Mouse (Mus musculus) intestine, embryonic 15.5 days (tissue): ENCODE data around the gene Cav3. TPM values are rescaled to one million over a fixed set of nuclear protein-coding genes. Genes with fewer than 3 reads are reported as not detected.
A peak's percentile ranks its signal among the peaks of the same experiment; 100 is the strongest.

Experiments
- ATAC-seq: fragments of 200-750 bp; cut with Nextera tagmentation; 2 replicates; pipeline ENCODE4 v1.8.0; 2017; ENCODE audit warnings: moderate TSS enrichment, moderate library complexity
- H3K27ac ChIP-seq: fragments of 300-500 bp; sonication (generic); 2 replicates; pipeline ENCODE4 v1.5.1; 2015; ENCODE audit warnings: mild to moderate bottlenecking, inconsistent platforms
- H3K27me3 ChIP-seq: fragments of 300-500 bp; sonication (generic); replicated peaks from 2 replicates; pipeline ENCODE4 v1.6.1; 2015; ENCODE audit warnings: inconsistent platforms
- H3K36me3 ChIP-seq: fragments of 300-500 bp; sonication (generic); 2 replicates; pipeline ENCODE4 v1.6.1; 2015; ENCODE audit warnings: inconsistent platforms
- H3K4me1 ChIP-seq: fragments of 300-500 bp; sonication (generic); replicated peaks from 2 replicates; pipeline ENCODE4 v1.6.1; 2015; ENCODE audit warnings: inconsistent platforms
- H3K4me2 ChIP-seq: fragments of 300-500 bp; sonication (generic); replicated peaks from 2 replicates; pipeline ENCODE4 v1.6.1; 2015; ENCODE audit warnings: mild to moderate bottlenecking, inconsistent platforms
- H3K4me3 ChIP-seq: fragments of 300-500 bp; sonication (generic); replicated peaks from 2 replicates; pipeline ENCODE4 v1.5.1; 2015; ENCODE audit warnings: inconsistent platforms
- H3K9ac ChIP-seq: fragments of 300-500 bp; sonication (generic); 2 replicates; pipeline ENCODE4 v1.6.1; 2015; ENCODE audit warnings: inconsistent platforms
- H3K9me3 ChIP-seq: fragments of 300-500 bp; sonication (generic); 2 replicates; pipeline ENCODE4 v1.6.1; 2016; ENCODE audit warnings: inconsistent platforms
- WGBS: fragments of 180-500 bp; shearing (Covaris S2); methylation state at CpG from one replicate; pipeline ENCODE4 v1.1.7; 2015; 5-methylcytosine and 5-hydroxymethylcytosine counted together
- polyA plus RNA-seq: library from polyadenylated mRNA; unstranded; fragments of >200 nt; fragmentation: Nextera tagmentation; extraction: Ambion mirVana; gene quantifications from 2 replicates; pipeline ENCODE4 v1.2.1, GENCODE M21; 2015

Gene Cav3
- polyA plus RNA-seq, result 1.1 and 1.4 TPM in 2 replicates

- Histone ChIP-seq H3K4me3 (no peak within 1 kb of the TSS), H3K27ac (no peak within 1 kb of the TSS), H3K27me3 (no peaks in the 10 kb centered on the region), H3K36me3 (no peaks in the 10 kb centered on the region), H3K9me3 (no peaks in the 10 kb centered on the region), H3K9ac (no peak within 1 kb of the TSS), H3K4me2 (0 out of 2 replicates have a peak within 1 kb of the TSS, but pooled peaks have one; percentile 12), H3K4me1 (no peaks in the 10 kb centered on the region)
- ATAC-seq, result peak; percentile 58
- 45% methylated on average over 12 of the region's 12 CpGs for WGBS
These were observed at the start of gene Cav3 for GRCm38 (mm10) chr6:112459341-112459749. Cav3 (plus strand) TSS chr6:112459505.

GRCm38 (mm10) chr6:112419333-112419732 is 40.0 kb upstream of the Cav3 start:
- H3K9ac ChIP-seq, result no peak overlapping the region
- H3K4me2 ChIP-seq, result no peak overlapping the region
- no peak for ATAC-seq
- H3K27me3 ChIP-seq, result no peaks in the 10 kb centered on the region
- no peaks in the 10 kb centered on the region for H3K36me3 ChIP-seq
- no peaks in the 10 kb centered on the region for H3K9me3 ChIP-seq
- no peak overlapping the region for H3K4me3 ChIP-seq
- 80% methylated on average over 9 of the region's 9 CpGs for WGBS
- H3K27ac ChIP-seq, result no peak overlapping the region
- H3K4me1 ChIP-seq, result no peaks in the 10 kb centered on the region

- Histone ChIP-seq H3K27ac (no peak overlapping the region), H3K4me2 (no peak overlapping the region), H3K36me3 (no peaks in the 10 kb centered on the region), H3K9ac (no peak overlapping the region), H3K27me3 (no peaks in the 10 kb centered on the region), H3K4me1 (no peaks in the 10 kb centered on the region), H3K9me3 (no peaks in the 10 kb centered on the region), H3K4me3 (no peak overlapping the region)
- WGBS, result 95% methylated on average over 1 of the region's 1 CpGs
- no peak for ATAC-seq
These were observed 38.4 kb upstream of the Cav3 start for GRCm38 (mm10) chr6:112420883-112421282.

GRCm38 (mm10) chr6:112423746-112424501 is 35.4 kb upstream of the Cav3 start:
- no peak overlapping the region for H3K4me2 ChIP-seq
- H3K4me3 ChIP-seq, result no peak overlapping the region
- H3K27ac ChIP-seq, result no peak overlapping the region
- H3K9me3 ChIP-seq, result no peaks in the 10 kb centered on the region
- ATAC-seq, result no peak
- H3K27me3 ChIP-seq, result no peaks in the 10 kb centered on the region
- H3K9ac ChIP-seq, result no peak overlapping the region
- H3K36me3 ChIP-seq, result no peaks in the 10 kb centered on the region
- no peaks in the 10 kb centered on the region for H3K4me1 ChIP-seq
- WGBS, result 65% methylated on average over 8 of the region's 8 CpGs

GRCm38 (mm10) chr6:112426018-112426732 is 33.1 kb upstream of the Cav3 start:
- Histone ChIP-seq H3K36me3 (no peaks in the 10 kb centered on the region), H3K27ac (no peak overlapping the region), H3K4me3 (no peak overlapping the region), H3K4me2 (no peak overlapping the region), H3K4me1 (no peaks in the 10 kb centered on the region), H3K9me3 (no peaks in the 10 kb centered on the region), H3K27me3 (no peaks in the 10 kb centered on the region), H3K9ac (no peak overlapping the region)
- ATAC-seq, result no peak
- 66% methylated on average over 6 of the region's 6 CpGs for WGBS

- no peaks in the 10 kb centered on the region for H3K9me3 ChIP-seq
- no peaks in the 10 kb centered on the region for H3K27me3 ChIP-seq
- H3K9ac ChIP-seq, result no peak overlapping the region
- no peak overlapping the region for H3K4me3 ChIP-seq
- WGBS, result 81% methylated on average over 3 of the region's 3 CpGs
- no peaks in the 10 kb centered on the region for H3K4me1 ChIP-seq
- no peak for ATAC-seq
- H3K27ac ChIP-seq, result no peak overlapping the region
- no peaks in the 10 kb centered on the region for H3K36me3 ChIP-seq
- no peak overlapping the region for H3K4me2 ChIP-seq
These were observed 13.6 kb upstream of the Cav3 start for GRCm38 (mm10) chr6:112445675-112446074.

- 93% methylated on average over 5 of the region's 5 CpGs for WGBS
- ATAC-seq, result no peak
- Histone ChIP-seq H3K9ac (no peak overlapping the region), H3K36me3 (no peaks in the 10 kb centered on the region), H3K27me3 (no peaks in the 10 kb centered on the region), H3K4me1 (no peaks in the 10 kb centered on the region), H3K27ac (no peak overlapping the region), H3K4me3 (no peak overlapping the region), H3K4me2 (no peak overlapping the region), H3K9me3 (no peaks in the 10 kb centered on the region)
These were observed 2.2 kb downstream of the Cav3 start for GRCm38 (mm10) chr6:112461459-112461858.

GRCm38 (mm10) chr6:112463331-112463730 is 4.0 kb downstream of the Cav3 start:
- no peak overlapping the region for H3K4me2 ChIP-seq
- ATAC-seq, result no peak
- no peaks in the 10 kb centered on the region for H3K36me3 ChIP-seq
- H3K27me3 ChIP-seq, result no peaks in the 10 kb centered on the region
- H3K4me1 ChIP-seq, result no peaks in the 10 kb centered on the region
- H3K9ac ChIP-seq, result no peak overlapping the region
- no peaks in the 10 kb centered on the region for H3K9me3 ChIP-seq
- no peak overlapping the region for H3K4me3 ChIP-seq
- H3K27ac ChIP-seq, result no peak overlapping the region
- 85% methylated on average over 6 of the region's 6 CpGs for WGBS

- no peak overlapping the region for H3K4me2 ChIP-seq
- ATAC-seq, result no peak
- H3K4me1 ChIP-seq, result no peaks in the 10 kb centered on the region
- no peaks in the 10 kb centered on the region for H3K9me3 ChIP-seq
- H3K4me3 ChIP-seq, result no peak overlapping the region
- H3K9ac ChIP-seq, result no peak overlapping the region
- 76% methylated on average over 3 of the region's 3 CpGs for WGBS
- no peak overlapping the region for H3K27ac ChIP-seq
- no peaks in the 10 kb centered on the region for H3K36me3 ChIP-seq
- no peaks in the 10 kb centered on the region for H3K27me3 ChIP-seq
These were observed 6.1 kb downstream of the Cav3 start for GRCm38 (mm10) chr6:112465441-112465840.

GRCm38 (mm10) chr6:112466001-112466400 is 6.7 kb downstream of the Cav3 start:
- no peak overlapping the region for H3K27ac ChIP-seq
- no peaks in the 10 kb centered on the region for H3K27me3 ChIP-seq
- no peaks in the 10 kb centered on the region for H3K4me1 ChIP-seq
- ATAC-seq, result peak; percentile 41; the same call in 1 of the 2 replicates
- no peaks in the 10 kb centered on the region for H3K36me3 ChIP-seq
- H3K9me3 ChIP-seq, result no peaks in the 10 kb centered on the region
- no peak overlapping the region for H3K4me3 ChIP-seq
- no peak overlapping the region for H3K4me2 ChIP-seq
- no peak overlapping the region for H3K9ac ChIP-seq

GRCm38 (mm10) chr6:112471644-112472043 is 12.3 kb downstream of the Cav3 start:
- Histone ChIP-seq H3K4me1 (no peaks in the 10 kb centered on the region), H3K4me2 (no peak overlapping the region), H3K27me3 (no peaks in the 10 kb centered on the region), H3K27ac (no peak overlapping the region), H3K9me3 (no peaks in the 10 kb centered on the region), H3K9ac (no peak overlapping the region), H3K4me3 (no peak overlapping the region), H3K36me3 (no peaks in the 10 kb centered on the region)
- 71% methylated on average over 4 of the region's 4 CpGs for WGBS
- no peak for ATAC-seq

- Histone ChIP-seq H3K9me3 (no peaks in the 10 kb centered on the region), H3K36me3 (no peaks in the 10 kb centered on the region), H3K9ac (no peak overlapping the region), H3K27ac (no peak overlapping the region), H3K4me2 (no peak overlapping the region), H3K4me1 (no peaks in the 10 kb centered on the region), H3K27me3 (0 out of 2 replicates have a peak, but pooled peaks cover 4% of the 10 kb centered on the region), H3K4me3 (no peak overlapping the region)
- WGBS, result 42% methylated on average over 13 of the region's 13 CpGs
- peak; percentile 20; the same call in 1 of the 2 replicates for ATAC-seq
These were observed 20.6 kb downstream of the Cav3 start for GRCm38 (mm10) chr6:112479861-112480260.
